Mouse (Mus musculus): ENCODE measurements at regions not wholly inside any gene's neighbourhood (a gene's known extent, or its start where the extent isn't known, plus 50 kb on each side); places are given as distances from the start of the nearest gene placed in this dataset.

DNA sequence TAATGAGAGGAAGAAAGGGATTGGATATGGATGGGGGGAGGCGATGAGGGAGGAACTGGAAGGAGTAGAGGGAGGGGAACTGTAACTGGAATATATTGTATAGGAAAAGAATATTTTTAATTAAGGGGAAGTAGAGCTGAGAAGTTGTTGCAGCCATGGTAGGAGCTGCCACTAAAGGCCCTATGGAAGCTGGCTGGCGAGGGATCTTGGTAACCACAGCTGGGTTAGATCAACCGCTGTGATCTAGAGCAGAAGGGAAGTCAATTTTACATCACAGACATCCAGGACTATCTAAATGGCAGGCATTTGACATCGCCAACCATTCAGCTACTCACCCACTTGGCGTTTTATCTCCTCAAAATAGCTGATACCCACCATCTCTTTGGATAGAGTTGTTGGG lies 168.8 kb upstream of the Ap5m1 start:
- H3K27me3 ChIP-seq (ENCODE audit: insufficient read depth, low read length) = peaks cover 6% of the 10 kb centered on the region; the same call in 1 of the 2 replicates
- H3K4me1 ChIP-seq (ENCODE audit: insufficient read depth, low read length) = no peaks in the 10 kb centered on the region
- H3K36me3 ChIP-seq (ENCODE audit: insufficient read depth, low read length) = no peaks in the 10 kb centered on the region
- H3K9me3 ChIP-seq (ENCODE audit: low read length) = 0 out of 2 replicates have a peak, but pooled peaks cover 4% of the 10 kb centered on the region
- 92% methylated on average over 5 of the region's 5 CpGs for WGBS
- H3K9ac ChIP-seq (replicated peaks; ENCODE audit: low read length) = no peak overlapping the region
- no peak overlapping the region for H3K4me2 ChIP-seq (replicated peaks; ENCODE audit: low read depth, low read length)
- no peak for ATAC-seq (ENCODE audit: low FRiP score, low TSS enrichment)
- no peak overlapping the region for H3K27ac ChIP-seq (ENCODE audit: low read length)
- H3K4me3 ChIP-seq (ENCODE audit: low read length) = no peak overlapping the region

DNA sequence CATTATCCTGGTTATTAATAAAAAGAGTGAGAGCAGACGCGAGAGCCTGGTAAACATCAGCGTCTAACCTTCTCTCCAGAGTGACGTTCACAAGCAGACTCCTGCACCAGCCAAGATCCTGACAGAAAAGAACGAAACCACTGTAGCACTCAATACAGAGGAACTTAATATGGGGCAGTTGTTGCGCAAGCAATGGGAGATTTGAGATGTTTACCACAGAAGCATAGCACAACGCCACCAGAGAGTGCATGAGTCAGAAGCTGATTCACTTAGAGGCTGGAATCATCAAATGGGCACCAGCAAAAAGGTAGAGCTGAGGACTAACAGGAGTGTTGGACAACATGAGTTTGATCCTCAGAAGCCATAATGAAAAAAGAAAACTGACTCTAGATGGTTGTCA lies 169.7 kb upstream of the Ap5m1 start:
- Histone ChIP-seq H3K4me3 (ENCODE audit: low read length) (no peak overlapping the region), H3K4me1 (ENCODE audit: insufficient read depth, low read length) (no peaks in the 10 kb centered on the region)

DNA sequence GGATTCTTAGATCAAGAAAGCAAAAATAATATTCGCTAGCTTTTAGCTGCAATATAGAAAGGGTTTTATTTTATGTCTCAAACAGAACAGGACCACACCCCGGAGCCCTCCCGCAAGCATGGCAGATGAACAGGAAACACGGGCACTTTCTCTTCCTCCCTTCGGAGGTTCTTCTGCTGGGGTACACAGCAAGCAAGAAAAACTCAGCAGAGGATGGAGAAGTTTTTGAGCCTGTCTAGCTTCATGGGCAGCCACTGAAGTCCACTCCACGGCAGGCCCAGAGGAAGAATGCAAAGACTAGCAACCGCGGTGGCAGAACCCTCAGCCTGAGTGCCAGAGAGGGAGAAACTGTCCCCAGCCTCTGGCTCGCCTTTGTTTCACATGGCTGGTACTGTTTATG lies 174.7 kb upstream of the Ap5m1 start:
- Histone ChIP-seq H3K9me3 (ENCODE audit: low read length) (no peaks in the 10 kb centered on the region), H3K27ac (ENCODE audit: low read length) (no peak overlapping the region), H3K36me3 (ENCODE audit: insufficient read depth, low read length) (no peaks in the 10 kb centered on the region), H3K9ac (replicated peaks; ENCODE audit: low read length) (no peak overlapping the region), H3K27me3 (ENCODE audit: insufficient read depth, low read length) (peaks cover 39% of the 10 kb centered on the region), H3K4me3 (ENCODE audit: low read length) (no peak overlapping the region), H3K4me1 (ENCODE audit: insufficient read depth, low read length) (no peaks in the 10 kb centered on the region), H3K4me2 (replicated peaks; ENCODE audit: low read depth, low read length) (no peak overlapping the region)
- WGBS = 85% methylated on average over 9 of the region's 9 CpGs
- no peak for ATAC-seq (ENCODE audit: low FRiP score, low TSS enrichment)

More for the DNA sequence above, 169.7 kb upstream of the Ap5m1 start:
- no peak for ATAC-seq (ENCODE audit: low FRiP score, low TSS enrichment)
- Histone ChIP-seq H3K27ac (ENCODE audit: low read length) (no peak overlapping the region), H3K4me2 (replicated peaks; ENCODE audit: low read depth, low read length) (no peak overlapping the region), H3K9me3 (ENCODE audit: low read length) (0 out of 2 replicates have a peak, but pooled peaks cover 4% of the 10 kb centered on the region), H3K36me3 (ENCODE audit: insufficient read depth, low read length) (no peaks in the 10 kb centered on the region), H3K27me3 (ENCODE audit: insufficient read depth, low read length) (peaks cover 13% of the 10 kb centered on the region), H3K9ac (replicated peaks; ENCODE audit: low read length) (no peak overlapping the region)
- WGBS = 93% methylated on average over 7 of the region's 7 CpGs

DNA sequence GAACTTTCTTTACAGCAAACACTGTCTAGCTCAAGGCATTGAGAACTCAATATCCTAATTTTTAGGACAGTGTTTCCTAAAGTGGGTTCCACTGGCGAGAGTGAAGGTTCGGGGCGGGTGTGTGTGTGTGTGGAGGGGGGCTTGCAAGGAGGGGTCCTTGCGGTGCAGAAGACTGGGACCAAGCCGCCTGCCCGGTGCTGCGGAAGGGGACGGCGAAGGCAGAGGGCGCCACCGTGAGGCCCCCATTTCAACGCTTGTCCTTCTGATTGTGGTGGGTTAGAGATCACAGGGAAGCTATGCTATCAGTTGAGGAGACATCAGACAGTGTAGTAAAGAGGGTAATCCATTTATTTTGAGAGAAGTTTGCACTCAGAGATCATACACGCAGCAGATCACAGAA lies 176.9 kb upstream of the Ap5m1 start:
- Histone ChIP-seq H3K27me3 (ENCODE audit: insufficient read depth, low read length) (peaks cover 55% of the 10 kb centered on the region), H3K4me1 (ENCODE audit: insufficient read depth, low read length) (no peaks in the 10 kb centered on the region), H3K4me2 (replicated peaks; ENCODE audit: low read depth, low read length) (no peak overlapping the region), H3K9me3 (ENCODE audit: low read length) (no peaks in the 10 kb centered on the region), H3K9ac (replicated peaks; ENCODE audit: low read length) (no peak overlapping the region), H3K27ac (ENCODE audit: low read length) (no peak overlapping the region), H3K36me3 (ENCODE audit: insufficient read depth, low read length) (no peaks in the 10 kb centered on the region), H3K4me3 (ENCODE audit: low read length) (no peak overlapping the region)
- ATAC-seq (ENCODE audit: low FRiP score, low TSS enrichment) = no peak
- 11% methylated on average over 13 of the region's 13 CpGs for WGBS

DNA sequence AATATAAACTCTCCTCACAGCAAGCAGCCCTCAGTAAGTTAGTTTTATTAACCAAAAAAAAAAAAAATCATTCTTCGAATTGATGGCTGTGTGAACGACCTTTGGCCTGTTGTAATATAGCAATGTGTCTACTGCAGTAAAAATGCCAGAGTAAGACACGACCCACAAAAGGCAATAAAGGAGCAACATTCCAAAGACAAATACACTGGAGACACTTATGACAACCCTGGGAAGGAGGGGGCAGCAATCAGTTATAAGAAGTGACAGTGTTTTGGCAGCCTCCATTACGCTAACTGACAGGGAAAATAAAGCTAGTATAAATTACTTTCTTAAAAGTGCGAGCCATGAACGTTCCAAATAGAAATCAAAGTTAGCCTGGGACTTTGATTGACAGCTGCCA lies 185.9 kb upstream of the Ap5m1 start:
- Histone ChIP-seq H3K36me3 (ENCODE audit: insufficient read depth, low read length) (no peaks in the 10 kb centered on the region), H3K4me1 (ENCODE audit: insufficient read depth, low read length) (no peaks in the 10 kb centered on the region), H3K9me3 (ENCODE audit: low read length) (no peaks in the 10 kb centered on the region), H3K27ac (ENCODE audit: low read length) (no peak overlapping the region), H3K4me2 (replicated peaks; ENCODE audit: low read depth, low read length) (no peak overlapping the region), H3K27me3 (ENCODE audit: insufficient read depth, low read length) (peaks cover 56% of the 10 kb centered on the region), H3K9ac (replicated peaks; ENCODE audit: low read length) (no peak overlapping the region), H3K4me3 (ENCODE audit: low read length) (no peak overlapping the region)
- ATAC-seq (ENCODE audit: low FRiP score, low TSS enrichment) = 0 out of 2 replicates have a peak, but pooled peaks have one; percentile 46
- 23% methylated on average over 6 of the region's 6 CpGs for WGBS

- H3K4me1 ChIP-seq (ENCODE audit: insufficient read depth, low read length) = no peaks in the 10 kb centered on the region
- no peaks in the 10 kb centered on the region for H3K9me3 ChIP-seq (ENCODE audit: low read length)
- H3K4me3 ChIP-seq (ENCODE audit: low read length) = no peak overlapping the region
- no peak overlapping the region for H3K27ac ChIP-seq (ENCODE audit: low read length)
- no peak overlapping the region for H3K9ac ChIP-seq (replicated peaks; ENCODE audit: low read length)
- H3K27me3 ChIP-seq (ENCODE audit: insufficient read depth, low read length) = peaks cover 45% of the 10 kb centered on the region
- peak; percentile 93 for ATAC-seq (ENCODE audit: low FRiP score, low TSS enrichment)
- no peak overlapping the region for H3K4me2 ChIP-seq (replicated peaks; ENCODE audit: low read depth, low read length)
- H3K36me3 ChIP-seq (ENCODE audit: insufficient read depth, low read length) = no peaks in the 10 kb centered on the region
- 83% methylated on average over 12 of the region's 12 CpGs for WGBS
Observed at GRCm38 (mm10) chr14:48877998-48878657, 187.8 kb upstream of the Ap5m1 start.

- H3K4me3 ChIP-seq (ENCODE audit: low read length) = no peak overlapping the region
- H3K27ac ChIP-seq (ENCODE audit: low read length) = no peak overlapping the region
- no peak overlapping the region for H3K9ac ChIP-seq (replicated peaks; ENCODE audit: low read length)
- peaks cover 22% of the 10 kb centered on the region for H3K27me3 ChIP-seq (ENCODE audit: insufficient read depth, low read length)
- ATAC-seq (ENCODE audit: low FRiP score, low TSS enrichment) = no peak
- H3K9me3 ChIP-seq (ENCODE audit: low read length) = no peaks in the 10 kb centered on the region
- H3K4me2 ChIP-seq (replicated peaks; ENCODE audit: low read depth, low read length) = no peak overlapping the region
- H3K4me1 ChIP-seq (ENCODE audit: insufficient read depth, low read length) = no peaks in the 10 kb centered on the region
- H3K36me3 ChIP-seq (ENCODE audit: insufficient read depth, low read length) = no peaks in the 10 kb centered on the region
- 92% methylated on average over 3 of the region's 3 CpGs for WGBS
Observed at GRCm38 (mm10) chr14:48871313-48871712, 194.6 kb upstream of the Ap5m1 start.

- no peak for ATAC-seq (ENCODE audit: low FRiP score, low TSS enrichment)
- H3K4me2 ChIP-seq (replicated peaks; ENCODE audit: low read depth, low read length) = no peak overlapping the region
- H3K9ac ChIP-seq (replicated peaks; ENCODE audit: low read length) = no peak overlapping the region
- no peaks in the 10 kb centered on the region for H3K36me3 ChIP-seq (ENCODE audit: insufficient read depth, low read length)
- no peak overlapping the region for H3K4me3 ChIP-seq (ENCODE audit: low read length)
- H3K9me3 ChIP-seq (ENCODE audit: low read length) = no peaks in the 10 kb centered on the region
- H3K27me3 ChIP-seq (ENCODE audit: insufficient read depth, low read length) = peaks cover 17% of the 10 kb centered on the region
- no peaks in the 10 kb centered on the region for H3K4me1 ChIP-seq (ENCODE audit: insufficient read depth, low read length)
- 62% methylated on average over 10 of the region's 10 CpGs for WGBS
- no peak overlapping the region for H3K27ac ChIP-seq (ENCODE audit: low read length)
Observed at GRCm38 (mm10) chr14:48869956-48870355, 195.9 kb upstream of the Ap5m1 start.

- 91% methylated on average over 5 of the region's 5 CpGs for WGBS
- no peak overlapping the region for H3K4me3 ChIP-seq (ENCODE audit: low read length)
- H3K4me1 ChIP-seq (ENCODE audit: insufficient read depth, low read length) = no peaks in the 10 kb centered on the region
- no peak overlapping the region for H3K9ac ChIP-seq (replicated peaks; ENCODE audit: low read length)
- no peaks in the 10 kb centered on the region for H3K36me3 ChIP-seq (ENCODE audit: insufficient read depth, low read length)
- no peak overlapping the region for H3K4me2 ChIP-seq (replicated peaks; ENCODE audit: low read depth, low read length)
- no peak overlapping the region for H3K27ac ChIP-seq (ENCODE audit: low read length)
- ATAC-seq (ENCODE audit: low FRiP score, low TSS enrichment) = no peak
- peaks cover 50% of the 10 kb centered on the region for H3K27me3 ChIP-seq (ENCODE audit: insufficient read depth, low read length)
- no peaks in the 10 kb centered on the region; the same call in 1 of the 2 replicates for H3K9me3 ChIP-seq (ENCODE audit: low read length)
Observed at GRCm38 (mm10) chr14:48855453-48855852, 181.8 kb upstream of the Otx2 start.

GRCm38 (mm10) chr14:48854188-48854924 lies 180.7 kb upstream of the Otx2 start:
- WGBS = 62% methylated on average over 9 of the region's 9 CpGs
- Histone ChIP-seq H3K36me3 (ENCODE audit: insufficient read depth, low read length) (no peaks in the 10 kb centered on the region), H3K4me1 (ENCODE audit: insufficient read depth, low read length) (no peaks in the 10 kb centered on the region), H3K27ac (ENCODE audit: low read length) (no peak overlapping the region), H3K9me3 (ENCODE audit: low read length) (no peaks in the 10 kb centered on the region; the same call in 1 of the 2 replicates), H3K4me2 (replicated peaks; ENCODE audit: low read depth, low read length) (no peak overlapping the region), H3K9ac (replicated peaks; ENCODE audit: low read length) (no peak overlapping the region), H3K4me3 (ENCODE audit: low read length) (no peak overlapping the region), H3K27me3 (ENCODE audit: insufficient read depth, low read length) (peaks cover 50% of the 10 kb centered on the region)
- ATAC-seq (ENCODE audit: low FRiP score, low TSS enrichment) = no peak

Measured in kidney, embryonic 16.5 days (tissue).